Mouse (Mus musculus) MN1 (cell line): Measurements from ENCODE around the gene Oxsr1.
"Not testable (repeated sequence)": the region's sequence is repeated elsewhere in the genome, so short reads cannot be mapped to it uniquely, and the experiment has no call there.

Experiments
- DNase-seq: peaks from one replicate; pipeline ENCODE4 v3.0.0-alpha.2; 2016; ENCODE audit warnings: low spot score

Gene Oxsr1

DNA sequence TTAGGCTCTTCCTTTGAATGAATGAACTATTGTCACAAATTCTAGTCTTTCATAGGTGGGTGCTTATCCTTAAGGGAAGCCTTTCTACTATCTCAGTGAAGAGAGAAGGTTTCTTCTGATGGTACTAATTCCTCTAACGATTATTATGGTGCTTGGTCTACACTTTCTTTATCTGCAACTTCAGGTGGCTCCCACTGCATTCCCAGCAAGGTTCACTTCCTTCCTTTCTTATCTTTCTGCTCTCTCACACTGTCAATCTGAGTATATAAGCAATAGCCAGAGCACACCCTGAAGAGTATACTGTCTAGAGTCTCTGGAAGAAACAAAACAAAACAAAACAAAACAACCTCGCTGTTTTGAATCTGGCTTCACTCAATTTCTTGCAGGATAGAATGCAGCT, 102.6 kb downstream of the Oxsr1 start:
- DNase-seq, result no peak

DNA sequence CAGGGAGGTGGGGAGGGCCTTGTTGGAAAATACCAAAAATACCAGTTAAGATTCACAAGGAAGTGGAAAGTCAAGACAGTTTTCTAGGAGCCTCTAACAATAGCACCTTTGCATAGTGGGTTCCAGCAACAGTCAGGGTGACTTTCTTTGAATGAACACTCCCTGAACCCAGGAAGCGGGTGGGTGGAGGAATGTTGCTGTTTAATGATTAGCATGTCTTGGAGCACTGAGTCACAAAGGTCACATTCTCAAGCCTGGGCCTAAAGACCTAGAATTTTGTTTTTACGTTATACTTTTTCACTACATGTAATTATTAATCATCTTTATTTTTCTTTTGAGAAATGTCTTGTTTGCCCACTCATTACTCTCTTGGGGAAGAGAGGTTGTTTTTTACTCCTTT, 106.9 kb downstream of the Oxsr1 start:
- not testable (repeated sequence) for DNase-seq

DNA sequence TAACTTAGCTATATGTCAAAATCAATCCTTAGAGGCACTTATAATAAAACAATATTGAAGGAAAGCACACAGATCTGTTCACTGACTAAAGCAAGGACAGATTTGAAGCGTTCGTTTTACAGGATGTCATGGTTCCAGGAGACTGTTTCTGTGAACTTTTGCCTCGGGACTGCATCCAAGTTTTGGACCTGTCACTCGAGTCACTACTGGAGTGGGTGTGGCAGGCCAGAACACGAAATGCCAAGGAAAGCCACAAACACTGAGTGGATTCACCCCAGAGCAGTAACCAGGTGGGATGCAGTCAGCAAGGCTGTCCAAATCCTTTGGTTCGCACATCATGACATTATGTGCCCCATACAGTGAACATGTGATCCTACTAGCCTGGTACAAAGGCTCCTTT, 107.6 kb downstream of the Oxsr1 start:
- DNase-seq, result no peak

DNA sequence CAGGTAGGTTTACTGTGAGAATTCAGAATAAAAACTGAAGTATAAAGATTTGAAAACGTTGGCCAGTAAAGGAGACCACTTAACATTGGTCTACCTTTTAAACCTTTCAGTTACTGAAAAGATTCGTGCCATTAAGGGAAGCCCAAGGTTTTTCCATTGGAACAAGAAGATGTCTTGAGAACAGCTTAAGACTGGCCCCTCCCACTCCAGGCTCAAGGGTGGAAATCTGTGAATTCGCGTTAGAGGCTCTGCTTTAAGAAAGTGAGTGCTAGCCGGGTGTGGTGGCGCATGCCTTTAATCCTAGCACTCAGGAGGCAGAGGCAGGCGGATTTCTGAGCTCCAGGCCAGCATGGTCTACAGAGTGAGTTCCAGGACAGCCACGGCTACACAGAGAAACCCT, 109.2 kb downstream of the Oxsr1 start:
- DNase-seq, result no peak

DNA sequence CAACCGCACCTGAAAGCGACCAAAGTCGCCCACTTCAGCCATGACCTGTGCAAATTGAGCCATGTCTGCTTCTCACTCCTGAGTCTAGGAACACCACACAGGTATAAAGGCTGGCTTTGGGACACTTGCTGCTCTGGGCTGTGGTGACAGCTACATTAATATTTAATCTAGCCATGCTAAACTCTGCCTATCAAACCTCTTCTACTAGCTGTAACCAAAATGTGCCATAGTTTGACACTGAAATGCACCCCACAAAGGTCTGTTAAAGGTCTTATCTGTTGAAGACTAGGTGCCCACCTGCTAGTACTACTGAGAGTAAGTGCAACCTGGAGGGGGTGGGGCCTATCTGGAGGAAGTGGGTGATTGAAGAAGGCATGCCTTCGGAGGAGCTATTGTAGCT, 113.2 kb downstream of the Oxsr1 start, which contains the start of gene Slc22a13:
TSS of gene Slc22a13 (minus strand) at position 101 of the 400 bp plus-strand sequence.
- no peak for DNase-seq

DNA sequence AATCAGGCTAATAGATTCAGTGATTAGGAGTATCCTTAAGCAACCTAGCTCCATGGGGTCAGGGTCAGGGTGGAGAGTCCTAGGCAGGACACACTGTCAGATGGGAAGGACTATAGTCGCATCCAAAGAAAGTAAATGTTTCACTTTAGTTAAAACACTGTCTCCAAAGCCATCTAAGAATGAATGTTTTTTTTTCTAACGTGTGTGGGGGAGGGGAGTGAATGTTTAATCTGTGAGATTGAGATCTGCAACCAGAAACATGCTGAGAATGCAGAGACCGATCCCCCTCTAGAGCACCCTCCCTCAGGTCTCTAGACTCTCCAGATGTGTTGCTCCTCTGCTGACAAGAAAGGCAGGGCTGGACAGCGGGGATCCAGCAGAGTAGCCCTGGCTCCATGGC, 115.1 kb downstream of the Oxsr1 start:
- DNase-seq, result no peak

DNA sequence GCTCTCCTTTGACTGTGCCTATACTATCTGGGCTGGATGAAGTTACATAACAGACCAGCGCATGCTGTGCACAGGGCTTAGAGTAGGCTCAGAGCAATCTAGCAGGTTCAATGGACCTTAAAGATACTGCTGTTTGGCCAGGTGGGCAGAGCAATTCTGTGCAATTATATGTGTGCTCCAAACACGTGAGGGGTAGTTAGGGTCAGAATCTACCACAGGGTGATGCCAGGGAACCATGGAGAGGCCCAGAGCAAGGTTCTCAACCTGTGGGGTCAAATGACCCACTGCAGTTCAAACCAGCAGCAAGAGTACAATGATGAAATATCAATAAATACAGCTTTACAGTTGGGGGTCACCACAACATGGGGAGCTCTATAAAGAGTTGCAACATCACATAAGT, 115.6 kb downstream of the Oxsr1 start:
- no peak for DNase-seq

DNA sequence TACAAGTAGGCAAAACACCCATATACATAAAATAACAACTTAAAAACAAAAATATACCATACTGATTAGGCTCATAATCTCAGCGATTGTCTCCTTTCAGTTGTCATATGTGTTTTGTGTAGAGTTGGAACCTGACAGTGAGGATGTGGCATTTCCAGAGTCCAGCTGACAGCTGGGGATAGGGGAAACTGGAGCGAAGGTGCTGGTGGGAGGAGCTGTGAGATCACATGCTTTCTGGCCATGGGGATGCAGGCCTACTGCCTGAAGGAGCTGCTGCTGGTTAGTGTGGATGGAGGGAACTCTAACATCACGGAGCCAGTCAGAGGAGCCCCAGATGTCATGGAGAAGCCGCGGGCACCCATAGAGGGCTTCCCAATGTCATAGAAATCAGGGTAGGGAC, 116.5 kb downstream of the Oxsr1 start:
- no peak for DNase-seq

DNA sequence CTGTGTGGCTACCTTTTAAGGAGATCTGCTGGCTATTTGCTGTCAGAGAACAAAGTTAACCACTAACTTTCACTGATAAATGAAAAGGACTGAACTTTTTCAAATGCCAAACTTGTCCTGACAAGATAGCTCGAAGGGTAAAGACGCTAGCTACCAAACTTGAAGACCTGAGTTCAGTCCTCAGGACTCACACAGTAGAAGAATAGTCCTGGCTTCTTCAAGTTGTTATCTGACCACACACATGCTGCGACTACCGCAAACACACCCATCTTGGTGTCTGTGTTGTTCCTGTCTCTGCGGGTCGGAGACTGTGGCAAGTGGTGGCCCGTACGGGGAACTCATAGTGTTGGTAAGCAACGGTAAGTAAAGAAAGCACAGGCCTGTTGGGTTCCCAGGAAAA, 118.6 kb downstream of the Oxsr1 start:
- no peak for DNase-seq

DNA sequence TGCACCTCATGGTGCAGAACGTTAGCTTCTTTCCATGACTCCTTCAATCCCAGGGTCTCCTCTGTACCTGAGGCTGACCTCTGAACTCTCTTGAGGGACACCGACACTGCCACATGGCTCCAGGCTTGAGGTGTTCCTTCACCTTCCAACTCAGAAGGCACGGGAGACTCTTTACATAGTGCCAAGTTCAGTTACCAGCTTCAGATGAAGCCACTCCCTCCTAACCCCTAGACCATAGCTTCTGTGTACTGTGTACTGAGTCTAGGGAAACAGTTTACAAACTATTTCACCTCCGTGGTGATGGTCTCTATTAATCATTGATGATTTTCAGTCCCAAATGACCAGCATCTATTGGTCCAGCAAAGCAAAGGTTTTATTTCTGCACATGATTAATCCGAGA, 120.6 kb downstream of the Oxsr1 start:
- no peak for DNase-seq

DNA sequence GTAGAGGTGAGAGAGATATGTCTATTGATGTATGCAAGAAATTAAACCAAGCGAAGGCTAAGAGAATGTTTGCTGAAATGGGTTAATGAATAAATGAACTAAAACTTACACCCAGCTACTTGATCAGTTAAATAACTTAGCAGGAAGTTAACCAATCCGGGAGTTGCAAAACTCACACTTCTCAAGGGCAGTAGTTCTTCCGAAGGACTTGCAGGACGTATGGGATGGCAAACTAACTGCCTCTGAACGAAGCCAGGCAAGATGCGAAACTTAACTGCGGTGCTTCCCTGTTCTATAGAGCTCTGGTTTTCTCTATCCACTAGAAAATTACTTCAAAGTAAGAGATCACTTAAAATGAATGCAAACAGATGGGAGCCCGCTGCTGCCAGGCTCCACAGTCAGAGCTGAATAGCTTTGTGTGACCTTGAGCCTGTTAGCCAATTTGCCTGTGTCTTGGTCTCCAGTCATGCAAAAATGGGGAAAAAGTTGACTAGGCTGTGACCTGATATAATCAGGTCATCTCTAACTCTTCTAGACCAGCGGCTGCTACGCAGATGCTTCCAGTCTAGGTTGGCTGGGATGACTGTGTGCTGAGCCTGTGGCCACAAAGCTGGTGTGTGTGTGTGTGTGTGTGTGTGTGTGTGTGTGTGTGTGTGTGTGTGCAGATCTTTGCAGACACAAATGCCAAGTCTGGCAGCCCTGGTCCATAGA, 122.9 kb downstream of the Oxsr1 start:
- no peak for DNase-seq

DNA sequence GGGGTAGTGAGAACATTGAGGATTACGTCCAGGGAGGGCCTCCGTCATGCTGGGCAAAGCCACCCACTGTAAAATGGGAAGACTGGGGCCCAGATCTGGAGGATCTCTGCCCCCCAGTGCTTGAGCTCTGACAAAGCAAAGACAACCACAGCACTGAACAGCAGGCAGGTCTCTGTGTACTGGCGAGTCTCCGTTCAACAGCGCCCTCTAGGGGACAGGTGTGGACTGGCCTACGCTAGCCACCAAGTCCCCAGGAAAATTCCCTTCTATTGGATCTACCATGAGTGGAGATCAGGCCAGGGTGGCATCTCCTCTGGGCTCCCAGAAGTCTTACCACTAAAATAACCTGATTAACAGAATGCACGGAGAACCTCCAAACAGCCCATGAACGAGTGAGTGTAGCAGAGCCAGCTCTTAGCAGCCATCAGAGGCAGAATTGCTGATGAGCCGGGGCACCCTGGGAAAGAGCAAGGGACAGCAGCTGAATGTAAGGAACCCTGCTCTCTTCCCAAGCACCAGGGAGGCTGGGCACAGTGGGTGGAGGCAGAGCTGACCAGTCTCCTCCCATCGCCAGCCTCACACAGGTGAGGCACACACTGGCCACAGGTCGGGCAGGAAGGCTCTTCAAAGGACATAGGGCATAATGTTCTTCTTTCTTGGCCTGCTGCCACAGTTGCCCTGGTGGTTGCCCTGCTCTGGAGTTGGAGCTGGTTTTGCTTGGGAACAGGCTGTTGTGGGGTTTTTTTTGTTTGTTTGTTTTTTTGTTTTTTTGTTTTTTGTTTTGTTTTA, 129.8 kb downstream of the Oxsr1 start:
- DNase-seq, result no peak
